Mouse (Mus musculus) heart, postnatal 0 days (tissue): ENCODE results near the gene Pank1. TPM values are rescaled to one million over a fixed set of nuclear protein-coding genes. Genes with fewer than 3 reads are reported as not detected.
A peak's percentile ranks its signal among the peaks of the same experiment; 100 is the strongest.

Experiments
- ATAC-seq: fragments of 200-750 bp; cut with Nextera tagmentation; 2 replicates; pipeline ENCODE4 v1.8.0; 2017; ENCODE audit warnings: low read depth, moderate number of reproducible peaks, moderate library complexity; ENCODE audit not compliant: insufficient read depth
- DNase-seq: peaks from one replicate; pipeline ENCODE4 v3.0.0-alpha.2; 2016; ENCODE audit warnings: low spot score
- H3K27ac ChIP-seq: fragments of 300-500 bp; sonication (generic); 2 replicates; pipeline ENCODE4 v1.5.1; 2014; ENCODE audit warnings: low read depth, mild to moderate bottlenecking
- H3K27me3 ChIP-seq: fragments of 300-500 bp; sonication (generic); 2 replicates; pipeline ENCODE4 v1.6.1; 2014; ENCODE audit warnings: low read length, mixed read lengths; ENCODE audit not compliant: control insufficient read depth, insufficient read depth
- H3K36me3 ChIP-seq: fragments of 300-500 bp; sonication (generic); replicated peaks from 2 replicates; pipeline ENCODE4 v1.6.1; 2014; ENCODE audit warnings: low read length, mixed read lengths; ENCODE audit not compliant: control insufficient read depth, insufficient read depth
- H3K4me1 ChIP-seq: fragments of 300-500 bp; sonication (generic); 2 replicates; pipeline ENCODE4 v1.6.1; 2014; ENCODE audit warnings: antibody characterized with exemption; ENCODE audit not compliant: control insufficient read depth, insufficient read depth
- H3K4me2 ChIP-seq: fragments of 300-500 bp; sonication (generic); 2 replicates; pipeline ENCODE4 v1.6.1; 2014; ENCODE audit warnings: low read depth, mild to moderate bottlenecking, low read length, moderate library complexity
- H3K4me3 ChIP-seq: fragments of 300-500 bp; sonication (generic); 2 replicates; pipeline ENCODE4 v1.5.1; 2014; ENCODE audit warnings: low read depth, low read length
- H3K9ac ChIP-seq: fragments of 300-500 bp; sonication (generic); replicated peaks from 2 replicates; pipeline ENCODE4 v1.6.1; 2014; ENCODE audit warnings: low read depth, low read length, mixed read lengths
- H3K9me3 ChIP-seq: fragments of 300-500 bp; sonication (generic); replicated peaks from 2 replicates; pipeline ENCODE4 v1.6.1; 2016; ENCODE audit warnings: low read length; ENCODE audit not compliant: control insufficient read depth
- CTCF ChIP-seq: IDR thresholded peaks from 2 replicates; pipeline ENCODE4 v1.5.1; 2016; ENCODE audit warnings: antibody characterized with exemption, control low read depth, low read depth
- EP300 ChIP-seq: IDR thresholded peaks from 2 replicates; pipeline ENCODE4 v1.6.1; 2016; ENCODE audit warnings: antibody characterized with exemption, low read depth
- WGBS: fragments of 180-500 bp; shearing (Covaris S2); extraction: QIAGEN DNeasy Blood & Tissue Kit; methylation state at CpG from one replicate; pipeline ENCODE4 v1.1.7; 2014; 5-methylcytosine and 5-hydroxymethylcytosine counted together
- polyA plus RNA-seq: library from polyadenylated mRNA; unstranded; fragments of >200 nt; fragmentation: Nextera tagmentation; extraction: Ambion mirVana; gene quantifications from 2 replicates; pipeline ENCODE4 v1.2.1, GENCODE M21; 2015
- total RNA-seq: library from RNA; depleted of rRNA; stranded (reverse); fragments of >200 nt; gene quantifications from 2 replicates; pipeline ENCODE4 v1.2.3, GENCODE M21; 2014; ENCODE audit warnings: low replicate concordance

The Pank1 gene
- total and polyA plus RNA-seq, 2 experiments from 2014 or later, result 13.1 to 36.6 TPM

DNA sequence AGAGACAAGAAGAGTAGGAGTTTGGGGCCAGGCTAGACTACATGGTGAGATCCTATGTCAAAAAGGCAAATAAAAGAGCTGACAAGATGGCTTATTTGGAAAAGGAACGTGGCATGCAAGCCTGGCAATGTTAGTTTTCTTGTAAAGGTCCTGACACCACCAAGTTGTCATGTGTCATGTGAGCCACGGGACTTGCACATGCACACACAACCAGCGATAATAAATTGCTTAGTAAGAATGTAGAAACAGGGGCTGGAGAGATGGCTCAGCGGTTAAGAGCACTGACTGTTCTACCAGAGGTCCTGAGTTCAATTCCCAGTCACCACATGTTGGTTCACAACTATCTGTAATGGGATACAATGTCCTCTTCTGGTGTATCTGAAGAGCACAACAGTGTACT is 7.1 kb upstream of the Pank1 start:
- ATAC-seq, result no peak
- Histone ChIP-seq H3K4me1 (0 out of 2 replicates have a peak, but pooled peaks cover under 1% of the 10 kb centered on the region), H3K4me3 (no peak overlapping the region), H3K36me3 (no peaks in the 10 kb centered on the region), H3K4me2 (no peak overlapping the region), H3K9me3 (no peaks in the 10 kb centered on the region), H3K27ac (no peak overlapping the region), H3K9ac (no peak overlapping the region), H3K27me3 (no peaks in the 10 kb centered on the region)
- no peak for TF ChIP-seq EP300
- no peak for TF ChIP-seq CTCF
- no peak for DNase-seq
- WGBS, result 89% methylated on average over 4 of the region's 4 CpGs

DNA sequence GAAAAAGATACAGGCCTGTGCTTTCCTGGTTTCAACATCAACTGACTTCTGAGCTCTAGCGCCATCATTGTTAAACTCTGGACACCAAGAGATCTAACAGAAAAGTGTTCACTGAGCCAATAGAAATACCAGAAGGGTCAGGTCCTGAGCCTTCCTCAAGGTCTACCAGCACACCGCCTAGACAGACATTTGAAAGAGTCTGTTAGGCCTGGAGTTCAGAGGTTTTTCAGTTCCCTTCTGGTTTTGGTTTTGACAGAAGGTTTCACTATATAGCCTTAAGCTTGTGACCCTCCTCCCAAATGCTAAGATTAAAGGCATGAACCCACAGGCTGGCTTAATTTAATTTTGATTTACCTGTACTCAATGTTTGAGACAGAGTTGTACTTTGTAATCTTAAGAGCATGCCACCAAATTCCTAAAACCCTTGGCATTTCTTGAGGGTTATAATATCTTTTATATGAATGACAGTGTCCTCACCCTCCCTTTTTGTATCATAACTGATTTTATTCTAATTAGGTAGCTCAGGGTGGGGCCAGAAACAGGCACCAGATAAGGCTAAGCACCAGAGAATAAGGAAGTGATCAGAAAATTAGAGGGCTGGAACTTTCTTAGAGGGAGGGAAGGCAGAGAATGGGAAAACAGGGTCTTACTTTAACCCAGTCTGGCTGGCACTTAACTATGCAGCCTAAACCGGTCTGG is 4.4 kb upstream of the Pank1 start:
- H3K9ac ChIP-seq, result no peak overlapping the region
- H3K9me3 ChIP-seq, result no peaks in the 10 kb centered on the region
- H3K27ac ChIP-seq, result no peak overlapping the region
- no peak overlapping the region for H3K4me2 ChIP-seq
- DNase-seq (no peak), ATAC-seq (no peak)
- H3K27me3 ChIP-seq, result no peaks in the 10 kb centered on the region
- 71% methylated on average over 3 of the region's 3 CpGs for WGBS
- H3K4me3 ChIP-seq, result no peak overlapping the region
- TF ChIP-seq EP300, result no peak
- no peak for TF ChIP-seq CTCF
- no peaks in the 10 kb centered on the region for H3K36me3 ChIP-seq
- H3K4me1 ChIP-seq, result 0 out of 2 replicates have a peak, but pooled peaks cover 13% of the 10 kb centered on the region

DNA sequence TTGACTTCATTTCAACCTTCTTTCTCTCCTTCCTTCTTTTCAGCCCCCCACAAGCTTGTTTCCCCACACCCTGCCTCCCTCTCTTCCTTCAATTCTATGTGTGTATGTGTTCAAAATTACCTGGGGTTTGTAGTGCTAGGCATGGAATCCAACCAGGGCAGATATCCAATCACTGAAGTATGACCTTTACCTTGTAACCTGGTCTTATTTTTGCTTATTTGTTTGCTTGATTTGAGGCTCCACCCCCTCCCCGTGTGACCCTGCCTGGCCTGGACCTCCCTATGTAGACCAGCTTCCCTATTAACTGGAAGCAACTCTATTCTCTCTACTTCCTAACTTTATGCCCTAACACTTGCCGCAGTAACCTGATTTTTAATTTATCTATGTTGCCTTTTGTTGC is 3.2 kb upstream of the Pank1 start:
- TF ChIP-seq EP300 (no peak), CTCF (no peak)
- Histone ChIP-seq H3K27ac (no peak overlapping the region), H3K9ac (no peak overlapping the region), H3K4me3 (no peak overlapping the region), H3K4me2 (no peak overlapping the region), H3K36me3 (no peaks in the 10 kb centered on the region), H3K9me3 (no peaks in the 10 kb centered on the region), H3K4me1 (0 out of 2 replicates have a peak, but pooled peaks cover 13% of the 10 kb centered on the region), H3K27me3 (no peaks in the 10 kb centered on the region)
- WGBS, result 71% methylated on average over 2 of the region's 2 CpGs
- ATAC-seq (no peak), DNase-seq (no peak)

DNA sequence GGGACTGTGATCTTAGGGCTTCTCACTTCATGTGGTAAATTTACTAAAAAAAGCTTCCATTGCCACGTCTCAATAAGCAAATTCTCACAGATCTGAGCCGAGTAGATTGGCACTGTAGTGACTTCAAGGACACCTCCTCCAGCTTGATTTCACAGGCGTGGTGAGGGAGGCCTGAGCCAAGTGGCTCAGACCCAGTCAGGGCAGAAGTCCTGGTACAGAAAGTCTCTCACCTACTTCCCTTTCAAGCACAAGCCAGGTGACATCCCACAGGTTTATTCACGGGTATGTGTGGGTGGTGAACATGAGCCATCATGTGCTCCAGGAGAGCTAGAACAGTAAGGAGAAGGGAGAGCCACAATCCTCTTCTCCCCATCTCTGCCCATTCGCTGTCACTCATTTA is 1.9 kb upstream of the Pank1 start:
- H3K9me3 ChIP-seq, result no peaks in the 10 kb centered on the region
- 0 out of 2 replicates have a peak, but pooled peaks cover 13% of the 10 kb centered on the region for H3K4me1 ChIP-seq
- WGBS, result 53% methylated on average over 5 of the region's 5 CpGs
- H3K4me3 ChIP-seq, result no peak overlapping the region
- H3K27ac ChIP-seq, result no peak overlapping the region
- DNase-seq, result no peak
- H3K4me2 ChIP-seq, result no peak overlapping the region
- no peaks in the 10 kb centered on the region for H3K27me3 ChIP-seq
- H3K36me3 ChIP-seq, result no peaks in the 10 kb centered on the region
- TF ChIP-seq EP300 (no peak), CTCF (no peak)
- H3K9ac ChIP-seq, result no peak overlapping the region
- ATAC-seq, result no peak

DNA sequence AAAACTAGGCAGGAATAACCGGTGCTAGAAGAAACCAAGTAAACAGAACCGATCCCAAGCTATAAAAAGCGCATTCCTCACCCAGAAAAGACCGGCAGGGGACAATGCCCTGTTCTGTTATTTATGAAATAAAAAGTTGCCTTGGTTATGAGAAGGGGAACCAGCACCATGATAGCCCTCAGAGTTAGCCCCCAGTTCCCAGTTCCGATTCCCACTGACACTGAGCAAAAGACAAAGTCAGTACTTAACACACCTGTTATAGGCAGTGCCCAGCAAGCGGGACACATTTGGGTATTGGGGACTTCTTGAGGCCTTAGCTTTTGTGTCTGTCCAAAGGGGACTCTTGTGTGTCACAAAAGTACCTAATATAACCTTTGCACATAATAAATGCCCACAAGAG is 369 bp upstream of the Pank1 start:
- peak overlapping the region; percentile 97 for H3K4me3 ChIP-seq
- H3K27ac ChIP-seq, result peak overlapping the region; percentile 100
- no peaks in the 10 kb centered on the region for H3K9me3 ChIP-seq
- H3K36me3 ChIP-seq, result no peaks in the 10 kb centered on the region
- no peak for TF ChIP-seq EP300
- TF ChIP-seq CTCF, result no peak
- no peak for DNase-seq
- H3K9ac ChIP-seq, result peak overlapping the region; percentile 96
- WGBS, result 18% methylated on average over 6 of the region's 6 CpGs
- H3K4me2 ChIP-seq, result peak overlapping the region; percentile 85
- H3K4me1 ChIP-seq, result 0 out of 2 replicates have a peak, but pooled peaks cover 13% of the 10 kb centered on the region
- no peak for ATAC-seq
- H3K27me3 ChIP-seq, result no peaks in the 10 kb centered on the region
